Mouse (Mus musculus) adrenal gland, adult (tissue): ENCODE results near the gene Mff.

Experiments
- DNase-seq, 2 experiments: peaks; one replicate each; pipeline ENCODE4 v3.0.0; 2022 to 2023; ENCODE audit warnings: low spot score in 1 of 2; ENCODE audit not compliant: inconsistent age in 2 of 2

The Mff gene

DNA sequence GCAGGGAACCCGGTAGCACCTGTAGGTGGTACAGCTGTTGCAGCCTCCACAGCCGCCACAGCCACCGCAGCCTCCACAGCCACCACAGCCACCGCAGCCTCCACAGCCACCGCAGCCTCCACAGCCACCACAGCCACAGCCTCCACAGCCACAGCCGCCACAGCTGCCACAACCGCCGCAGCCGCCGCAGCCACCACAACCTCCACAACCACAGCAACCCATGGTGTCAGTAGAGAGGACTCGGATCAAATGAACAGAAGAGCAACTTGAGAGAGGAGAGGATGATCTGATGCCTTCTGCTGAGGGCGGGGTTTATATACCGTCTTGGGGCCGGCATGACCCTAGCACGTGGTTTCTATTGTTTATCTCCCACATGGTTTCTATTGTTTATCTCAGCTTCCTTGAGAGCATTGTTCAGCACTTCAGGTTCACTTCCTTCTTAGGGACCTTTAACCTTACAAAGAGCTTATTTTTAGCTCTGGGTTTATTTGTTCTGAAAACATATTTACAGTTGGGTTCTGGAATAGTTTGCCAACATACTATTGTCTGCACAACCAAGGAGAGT is 46.4 kb downstream of the Mff start, which contains the start of gene Gm47791:
TSS of gene Gm47791 (minus strand) at position 222 of the 565 bp plus-strand sequence.
- DNase-seq: no peak

DNA sequence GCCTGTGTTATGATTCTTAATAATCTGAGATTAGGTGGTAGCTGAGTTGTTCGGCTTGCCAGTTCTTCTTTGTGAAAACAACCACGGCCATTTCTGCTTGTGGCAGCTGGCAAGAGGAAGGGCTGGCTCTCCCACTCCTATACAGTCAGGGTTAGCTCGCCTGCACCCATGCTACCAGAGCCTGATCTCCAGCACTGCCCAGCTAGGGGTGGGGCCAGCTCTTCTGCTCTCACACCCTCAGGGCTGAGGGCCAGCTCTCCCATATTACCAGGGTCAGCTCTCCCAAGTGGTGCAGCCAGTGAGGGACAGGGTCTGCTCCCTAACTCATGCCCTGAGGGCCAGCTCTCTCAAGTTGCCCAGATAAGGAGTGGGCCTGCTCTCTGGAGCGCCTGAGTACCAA is 47.7 kb downstream of the Mff start:
- no peak for DNase-seq

DNA sequence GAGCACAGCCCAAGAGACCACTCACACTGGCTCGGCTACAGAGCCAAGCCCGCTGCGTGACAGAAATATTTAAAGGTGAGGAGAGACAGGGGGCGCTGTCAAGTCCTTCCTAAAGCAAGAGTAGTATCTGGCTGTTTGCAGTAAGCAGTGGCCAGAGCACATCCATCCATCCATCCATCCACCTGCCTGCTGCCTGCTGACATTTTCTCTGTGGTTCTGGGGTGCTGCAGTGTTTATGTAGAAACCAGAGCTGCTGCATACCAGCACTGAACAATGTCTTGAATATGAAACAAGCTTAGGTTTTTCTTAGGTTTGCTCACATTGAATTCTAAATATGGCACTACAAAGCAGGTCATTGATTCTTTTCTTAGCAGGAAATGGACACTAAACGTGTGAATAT is 48.5 kb downstream of the Mff start:
- no peak for DNase-seq

DNA sequence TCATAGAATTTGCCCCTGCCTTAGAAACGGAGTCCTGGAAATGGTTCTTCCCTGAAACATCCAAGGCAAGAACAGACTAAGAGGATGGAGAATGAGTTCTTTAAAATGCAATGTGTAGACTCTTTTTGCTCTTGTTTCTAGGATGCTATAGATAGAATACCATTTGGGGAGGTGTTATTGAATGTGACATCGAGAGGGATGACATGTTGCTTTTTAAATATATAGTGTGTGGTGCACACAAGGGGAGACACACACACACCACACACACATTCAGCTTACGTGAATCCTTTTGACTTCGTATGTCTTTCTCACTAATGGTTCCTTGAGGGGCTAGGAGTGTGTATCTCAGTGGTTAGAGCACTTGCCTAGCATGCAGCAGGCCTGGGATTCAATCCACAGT is 50.6 kb downstream of the Mff start:
- DNase-seq: no peak

DNA sequence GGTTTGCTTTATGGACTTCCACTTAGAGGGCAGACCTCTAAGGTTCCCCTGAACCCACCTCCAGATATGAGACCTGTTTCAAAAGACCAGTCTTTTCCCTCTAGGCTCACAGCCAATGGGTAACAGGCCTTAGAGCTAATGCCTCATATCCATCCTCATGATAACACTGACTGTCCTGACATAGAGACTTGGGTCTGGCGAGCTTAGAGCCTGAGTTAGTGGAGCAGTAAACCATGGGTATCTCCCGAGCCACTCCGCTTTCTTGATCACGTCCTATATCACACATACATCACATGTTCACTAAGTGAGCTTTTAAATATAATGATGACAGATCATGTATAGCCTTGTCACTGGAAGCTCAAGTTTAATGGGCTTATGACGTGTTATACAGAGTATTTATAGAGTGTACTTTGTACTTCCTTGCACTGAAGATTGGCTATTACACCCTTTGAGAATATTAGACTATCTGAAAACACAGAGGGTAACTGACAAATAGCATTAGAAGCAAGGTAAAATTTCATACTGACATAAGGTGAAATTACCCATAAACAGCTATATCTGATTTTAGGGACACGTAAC is 54.8 kb downstream of the Mff start:
- DNase-seq: no peak

DNA sequence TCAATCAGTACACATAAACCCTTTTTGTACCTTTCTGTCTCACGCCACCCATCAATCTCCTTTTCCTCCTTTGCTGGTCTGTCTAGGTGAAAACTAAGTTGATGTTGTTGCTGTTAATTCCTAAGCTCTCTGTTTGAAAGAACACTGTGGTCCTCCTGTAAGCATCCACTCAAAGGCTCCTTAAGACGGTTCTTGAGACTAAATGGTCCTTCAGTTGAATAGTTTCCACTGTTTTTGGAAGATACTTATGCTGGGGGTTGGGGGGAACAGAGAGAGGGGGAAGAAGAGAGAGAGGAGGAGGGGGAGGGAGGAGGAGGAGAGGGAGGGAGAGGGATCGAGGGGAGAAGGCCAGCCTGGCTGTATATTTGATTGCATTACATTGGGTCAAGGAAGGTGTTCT is 58.9 kb downstream of the Mff start:
- DNase-seq: no peak

DNA sequence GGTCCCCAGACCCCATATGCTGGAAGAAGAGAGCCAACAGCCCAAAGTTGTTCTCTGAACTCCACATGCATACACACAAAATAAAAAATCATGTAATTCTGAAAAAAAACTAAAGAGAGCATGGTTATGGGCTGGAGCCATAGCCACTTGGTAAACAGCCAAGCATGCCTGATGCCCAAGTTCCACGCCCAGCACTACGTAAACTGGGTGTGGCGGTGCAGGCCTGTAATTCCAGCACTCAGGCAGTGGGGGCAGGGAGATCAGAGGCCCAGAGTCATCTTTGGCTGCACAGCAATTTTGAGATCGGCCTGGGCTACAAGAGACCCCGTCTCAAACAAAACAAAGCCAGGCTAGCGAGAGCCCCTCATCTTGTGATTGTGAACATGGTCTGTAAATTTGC is 60.9 kb downstream of the Mff start:
- DNase-seq: no peak

DNA sequence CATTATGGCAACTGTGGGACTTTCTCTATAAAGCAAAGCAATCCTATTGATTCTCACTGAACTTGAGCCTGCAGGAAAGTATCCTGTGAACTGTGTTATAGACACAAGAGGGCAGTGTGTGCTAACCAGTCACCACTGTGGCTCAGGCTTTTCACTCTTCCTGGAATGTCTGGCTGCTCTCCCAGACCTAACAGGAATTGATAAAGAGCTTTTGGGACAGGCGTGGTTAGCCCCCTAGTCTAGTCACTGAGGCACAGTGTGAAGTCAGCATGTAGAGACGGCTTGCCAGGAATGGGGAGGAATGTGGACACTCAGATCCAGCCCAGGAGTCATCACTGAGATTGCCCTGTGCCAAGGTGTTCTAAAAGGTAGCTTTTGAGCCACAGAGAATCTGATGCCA is 62.7 kb downstream of the Mff start:
- DNase-seq: peak; percentile 74 to 91

DNA sequence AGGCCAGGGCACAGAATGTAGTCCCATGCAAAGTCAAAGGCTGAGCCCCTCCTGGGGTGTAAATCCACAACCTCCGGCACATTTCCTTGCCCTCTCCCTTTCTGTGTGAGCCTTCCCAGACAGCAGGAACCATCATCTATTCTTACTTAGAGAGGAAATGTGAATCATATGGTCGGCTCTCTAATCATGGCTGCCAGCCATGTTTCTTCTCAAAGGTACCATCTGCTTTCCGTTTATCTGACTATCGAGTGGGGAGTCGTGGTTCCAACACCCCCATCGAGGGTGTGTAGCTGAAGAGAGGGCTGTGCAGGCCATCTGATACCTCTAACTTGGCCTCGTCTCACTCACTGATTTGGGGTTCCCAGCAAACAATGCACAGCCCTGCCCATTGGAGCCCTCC is 63.4 kb downstream of the Mff start:
- DNase-seq: peak in 1 of 2 experiments; percentile 23

DNA sequence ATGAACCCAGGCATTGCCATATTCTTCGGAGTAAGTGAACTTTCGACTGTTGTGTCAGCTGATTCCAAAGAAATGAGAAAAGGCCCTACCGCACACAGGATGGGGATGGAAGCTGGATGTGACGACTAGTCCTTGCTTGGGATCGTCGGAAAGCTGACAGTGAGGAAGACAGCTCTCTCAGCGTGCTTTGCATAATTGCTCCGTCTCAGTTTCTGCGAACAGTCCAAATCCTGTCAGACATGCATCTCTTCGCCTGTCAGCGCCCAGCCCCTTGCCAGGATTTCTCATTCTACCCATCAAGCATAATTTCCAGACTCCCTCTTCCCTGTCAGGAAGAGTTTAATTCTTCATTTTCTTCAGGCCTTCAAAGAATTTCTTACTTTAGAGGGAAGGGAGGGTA is 66.4 kb downstream of the Mff start:
- DNase-seq: no peak

DNA sequence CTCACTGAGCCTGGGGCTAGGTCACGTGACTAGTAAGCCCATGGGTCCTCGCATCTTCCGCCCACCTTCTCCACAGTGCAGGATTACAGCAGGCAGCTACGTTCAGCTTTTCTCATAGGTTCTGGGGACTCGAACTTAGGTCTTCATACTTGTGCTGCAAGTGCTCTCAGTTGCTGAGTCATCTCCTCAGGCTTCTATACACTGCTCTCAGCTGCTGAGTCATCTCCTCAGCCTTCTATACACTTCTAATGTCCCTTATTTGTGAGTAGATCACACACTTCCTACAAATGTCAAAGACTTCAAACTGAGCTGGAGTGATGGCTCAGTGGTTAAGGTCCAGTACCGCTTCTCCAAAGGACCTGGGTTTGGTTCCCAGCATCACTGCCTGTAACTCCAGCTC is 67.5 kb downstream of the Mff start:
- DNase-seq: no peak

DNA sequence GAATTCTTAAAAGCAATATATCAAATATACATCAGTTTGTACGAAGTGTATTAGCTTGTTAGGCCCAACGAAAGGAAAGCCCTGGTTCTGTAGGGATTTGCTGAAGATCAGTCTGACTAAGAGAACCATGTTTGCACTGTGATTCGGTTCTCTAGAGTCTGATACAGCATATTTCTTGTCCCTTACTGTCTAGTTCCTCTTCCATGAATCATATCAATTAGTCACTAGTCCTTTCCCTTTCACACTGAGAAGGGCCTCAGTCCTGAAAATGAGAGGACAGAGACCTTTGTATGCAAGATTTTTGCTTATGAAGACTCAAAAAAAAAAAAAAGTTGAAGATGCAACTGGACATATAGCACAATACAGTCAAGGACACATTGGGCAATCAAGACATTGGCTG is 68.4 kb downstream of the Mff start:
- DNase-seq: peak in 1 of 2 experiments; percentile 55

DNA sequence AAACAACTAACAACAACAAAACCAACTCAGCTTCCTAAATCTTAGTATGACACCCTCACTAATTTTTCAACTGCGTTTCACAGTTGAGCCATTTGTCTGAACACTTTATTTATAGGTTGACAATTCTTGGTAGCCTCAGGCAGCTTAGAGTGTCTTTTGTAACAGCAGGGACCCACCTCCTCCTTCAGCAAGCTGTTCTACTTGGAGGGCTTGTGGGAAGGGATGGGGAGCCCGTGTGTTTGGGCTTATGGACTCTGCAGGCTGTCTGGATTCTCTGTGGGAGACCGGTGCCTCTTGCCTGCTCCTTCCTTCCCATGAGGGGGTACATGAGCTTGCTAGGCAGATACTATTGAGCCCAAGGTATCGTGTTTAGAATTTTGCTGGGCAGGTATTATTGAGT is 69.3 kb downstream of the Mff start:
- no peak for DNase-seq

DNA sequence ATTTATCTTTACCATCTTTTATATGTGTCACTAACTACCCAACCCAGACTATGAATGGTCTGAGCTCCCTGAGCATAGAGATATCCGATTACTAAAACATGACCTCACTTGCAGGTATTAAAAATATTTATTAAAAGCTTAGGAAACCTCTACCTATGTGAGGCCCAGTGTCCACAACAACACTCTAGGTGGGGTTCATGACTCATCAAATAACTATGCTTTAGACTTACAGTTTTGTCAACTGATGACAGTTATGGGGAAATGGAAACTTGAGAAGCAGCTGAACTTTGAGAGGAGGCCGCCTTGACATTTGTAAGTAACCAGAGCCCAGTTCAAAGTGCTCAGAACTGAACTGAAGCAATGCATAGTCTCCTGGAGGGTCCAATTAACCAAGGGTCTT is 70.5 kb downstream of the Mff start:
- DNase-seq: peak in 1 of 2 experiments; percentile 49

DNA sequence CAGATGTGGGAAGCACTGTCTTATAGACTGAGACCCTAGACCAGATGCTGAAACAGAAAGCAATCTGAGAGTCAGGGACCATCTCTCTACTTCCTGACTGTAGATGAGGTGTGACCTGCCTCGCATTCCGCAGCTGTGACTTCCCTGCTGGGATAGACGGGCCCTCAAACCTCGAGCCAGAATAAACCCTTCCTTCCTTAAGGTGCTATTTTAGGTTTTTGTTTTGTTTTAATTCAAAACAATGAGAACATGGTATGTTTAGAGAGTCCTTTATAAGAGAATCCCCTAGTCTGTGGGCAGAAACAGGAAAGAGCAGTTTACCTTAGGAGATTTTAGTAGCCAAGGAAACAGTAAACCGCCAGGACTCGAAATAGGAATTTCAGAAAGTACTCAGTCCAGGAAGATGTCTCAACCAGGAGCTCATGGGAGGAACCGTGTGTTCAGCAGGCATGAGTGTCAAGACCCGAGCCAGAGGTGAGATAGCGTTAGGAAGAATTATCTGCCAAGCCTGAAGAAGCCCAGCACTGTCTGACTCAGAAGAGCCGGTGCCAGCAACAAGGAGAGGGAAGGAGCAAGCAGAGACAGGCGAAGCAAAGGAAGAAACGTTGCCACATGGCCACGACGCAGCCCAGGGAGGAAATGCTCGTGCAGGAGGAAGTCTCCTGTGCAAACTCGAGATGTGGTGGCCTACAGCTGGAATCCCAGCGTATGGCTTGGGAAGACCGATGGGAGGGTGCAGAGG is 71.2 kb downstream of the Mff start:
- peak in 1 of 2 experiments; percentile 68 for DNase-seq

DNA sequence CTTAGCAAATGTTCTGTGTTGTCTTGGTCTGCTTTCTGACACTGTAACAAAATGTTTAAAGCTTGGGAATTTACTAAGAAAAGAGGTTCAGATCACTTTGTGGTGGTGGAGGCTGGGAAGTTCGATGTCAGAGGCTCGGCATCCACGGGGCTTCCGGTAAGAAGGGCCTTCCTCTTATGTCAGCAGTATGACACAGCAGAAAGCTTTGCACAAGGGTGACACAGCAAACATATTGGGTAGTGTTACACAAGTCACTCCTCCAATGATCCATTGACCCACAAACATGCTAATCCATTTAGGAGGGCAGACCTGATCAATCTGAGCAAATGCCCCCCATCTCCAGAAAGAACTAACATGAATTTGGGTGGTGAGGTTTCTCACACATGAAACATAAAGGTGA is 72.4 kb downstream of the Mff start:
- DNase-seq: no peak

DNA sequence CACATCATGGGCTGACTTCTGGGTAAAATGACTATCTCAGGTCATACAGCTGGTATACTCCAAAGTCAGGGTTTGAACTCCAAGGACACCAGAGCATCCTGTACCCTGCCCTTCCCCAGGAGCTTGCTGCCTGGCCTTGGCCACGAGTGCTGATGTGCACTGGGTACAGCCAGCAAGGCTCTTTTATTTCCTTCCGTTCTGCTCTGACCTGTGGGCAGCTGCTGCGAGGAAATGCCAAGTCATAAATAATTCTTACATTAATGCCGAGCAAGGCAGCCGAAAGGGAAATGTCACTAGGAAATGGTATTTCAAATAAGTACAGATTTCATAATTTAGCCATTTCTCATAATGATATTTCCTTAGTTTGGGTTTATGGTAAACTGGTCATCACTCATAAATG is 73.6 kb downstream of the Mff start:
- peak; percentile 82 to 85 for DNase-seq

DNA sequence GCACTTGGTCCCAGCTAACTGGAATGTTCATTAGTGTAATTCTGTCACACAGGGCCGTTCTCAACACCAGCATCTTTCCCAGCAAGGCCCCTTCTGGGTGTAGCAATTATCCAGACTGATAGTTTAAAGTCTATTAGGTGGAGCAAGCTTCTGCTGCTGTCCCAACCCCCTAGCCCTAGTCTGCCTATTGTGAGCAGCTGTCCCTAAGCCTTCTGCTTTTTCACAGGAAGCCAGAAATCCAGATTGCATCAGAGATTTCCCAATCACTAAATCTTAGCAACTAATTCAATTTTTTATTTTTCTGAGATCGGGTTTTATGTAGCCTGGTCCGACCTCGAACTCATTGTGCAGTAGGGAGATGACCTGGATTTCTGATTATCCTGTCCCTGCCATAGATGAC is 74.2 kb downstream of the Mff start:
- peak in 1 of 2 experiments; percentile 74 for DNase-seq

DNA sequence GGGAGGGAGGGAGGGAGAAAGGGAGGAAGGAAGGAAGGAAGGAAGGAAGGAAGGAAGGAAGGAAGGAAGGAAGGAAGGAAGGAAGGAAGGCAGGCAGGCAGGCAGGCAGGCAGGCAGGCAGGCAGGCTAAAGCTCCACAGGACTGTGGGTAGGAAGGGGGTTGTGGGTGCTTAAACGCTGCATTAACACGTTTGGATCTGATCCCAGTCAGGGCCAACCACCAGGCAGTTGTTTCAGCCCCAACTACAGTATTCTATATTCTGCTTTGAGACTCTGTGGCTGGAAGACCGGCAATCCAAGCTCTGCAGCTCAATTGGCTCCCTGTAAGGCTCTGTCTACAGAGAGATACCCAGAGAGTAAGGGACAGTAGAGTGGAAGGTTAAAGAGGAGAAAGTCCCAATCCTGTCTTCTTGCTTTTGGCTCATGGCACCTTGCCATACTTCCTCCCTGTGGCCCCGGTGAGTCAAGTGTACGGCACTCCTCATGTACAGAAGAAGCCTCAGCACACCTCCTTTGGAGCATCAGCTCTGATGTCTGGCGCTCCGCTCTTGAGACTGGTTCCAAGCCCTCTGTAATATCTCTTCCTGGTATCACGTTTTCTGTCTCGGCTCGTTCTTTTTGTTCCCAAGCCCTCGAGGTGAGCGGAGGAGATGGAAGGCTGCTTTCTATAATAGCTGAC is 76.6 kb downstream of the Mff start:
- peak in 1 of 2 experiments; percentile 36 for DNase-seq
